Mouse (Mus musculus): ENCODE data around the gene Mybl2. TPM values are rescaled to one million over a fixed set of nuclear protein-coding genes. Genes with fewer than 3 reads are reported as not detected.
A peak's percentile ranks its signal among the peaks of the same experiment; 100 is the strongest.

The Mybl2 gene
- total and polyA plus RNA-seq, 3 experiments, result 60.8 to 145 TPM; not detected in 1

DNA sequence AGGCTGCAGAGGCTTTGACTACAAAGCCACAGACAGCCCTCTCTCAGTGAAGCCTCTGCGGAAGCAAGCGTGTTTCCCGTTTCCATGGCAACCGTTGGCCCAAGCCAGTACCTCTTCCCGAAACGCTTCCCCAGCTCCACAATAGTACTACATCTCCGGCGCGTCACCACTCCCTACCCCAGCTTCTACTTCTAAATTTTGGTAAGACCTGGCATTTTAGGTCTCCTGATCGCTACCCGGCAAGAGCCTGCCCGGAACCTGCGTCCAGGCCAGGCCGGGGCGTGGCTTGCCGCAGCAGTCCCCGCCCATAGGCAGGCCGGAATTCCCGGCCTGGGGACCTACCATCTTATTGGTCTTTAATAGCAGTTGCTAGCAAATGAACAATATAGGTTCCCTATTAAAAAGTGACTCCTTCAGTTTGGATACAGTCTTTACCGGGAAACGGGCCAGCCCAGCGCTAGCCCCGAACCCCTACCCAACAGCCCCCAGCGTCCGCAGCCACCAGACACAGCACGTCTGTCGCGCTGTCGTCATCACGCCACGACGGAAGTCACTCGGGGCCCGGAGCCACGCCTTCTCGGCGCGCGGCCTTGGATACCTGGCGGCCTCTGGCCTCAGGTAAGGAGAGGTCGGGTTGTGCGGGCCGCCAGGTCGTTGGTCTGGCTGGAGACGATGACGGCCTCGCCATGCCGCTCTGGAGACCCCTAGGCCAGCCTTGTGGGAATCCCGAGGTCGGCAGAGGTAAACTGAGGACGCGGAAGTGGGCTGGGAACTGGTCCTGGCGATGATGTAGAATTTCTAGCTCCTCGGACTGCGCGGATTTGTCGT is 37.4 kb upstream of the Mybl2 start, which contains the start of gene Ift52 (continued):
- TF ChIP-seq MAZ (IDR thresholded peaks at IDR 0.05; ENCODE audit: low read depth, low read length) (0 out of 2 replicates have a peak, but pooled peaks have one; percentile 33), SMC3 (IDR thresholded peaks at IDR 0.05; ENCODE audit: low read depth, low read length) (no peak), NRF1 (IDR thresholded peaks at IDR 0.05; ENCODE audit: insufficient read depth, low read depth, low read length, poor library complexity, severe bottlenecking) (no peak), MAX (IDR thresholded peaks at IDR 0.05; ENCODE audit: low read length) (peak; percentile 22; the same call in 1 of the 2 replicates), CTCF (IDR thresholded peaks at IDR 0.05 in 2 of 3, conservative IDR thresholded peaks at IDR 0.05 in 1 of 3; ENCODE audit: control insufficient read depth in 1 of 3, insufficient read depth in 1 of 3, low read depth in 2 of 3, low read length in 3 of 3, poor library complexity in 1 of 3, severe bottlenecking in 1 of 3) (no peak), ELF1 (IDR thresholded peaks at IDR 0.05; ENCODE audit: low read depth, low read length) (peak; percentile 92), SIN3A (IDR thresholded peaks at IDR 0.05; ENCODE audit: low read length) (peak; percentile 94), ZKSCAN1 (IDR thresholded peaks at IDR 0.05; ENCODE audit: low read depth, low read length) (no peak), GATA1 (IDR thresholded peaks at IDR 0.05; ENCODE audit: low read depth, low read length) (no peak), CHD2 (IDR thresholded peaks at IDR 0.05; ENCODE audit: low read length) (no peak), ZC3H11A (IDR thresholded peaks at IDR 0.05; ENCODE audit: low read depth, low read length) (no peak), EP300 (IDR thresholded peaks at IDR 0.05; ENCODE audit: low read depth in 1 of 2, low read length in 2 of 2) (no peak), POLR2AphosphoS2 (IDR thresholded peaks at IDR 0.05; ENCODE audit: low read length) (peak; percentile 78), MYB (IDR thresholded peaks at IDR 0.05; ENCODE audit: low read depth, low read length) (no peak)

DNA sequence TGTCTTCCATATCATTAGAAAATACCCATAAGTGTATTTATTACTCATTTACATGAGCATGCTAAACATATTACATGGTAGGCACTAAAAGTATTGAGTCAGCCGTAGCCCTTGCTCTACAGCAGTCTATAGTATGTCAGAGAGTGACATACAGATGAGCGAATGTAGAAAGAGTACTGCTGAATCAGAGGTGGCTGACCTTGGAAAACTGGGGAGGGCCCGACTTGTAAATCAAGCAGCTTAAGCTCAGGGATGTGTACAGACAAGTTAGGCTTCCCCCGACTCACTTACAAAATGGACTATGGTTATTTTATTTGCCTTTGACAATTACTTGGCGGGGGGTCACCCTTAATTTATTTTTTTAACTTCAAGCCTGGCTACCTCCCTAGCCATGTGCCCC is 23.2 kb upstream of the Mybl2 start:
- Histone ChIP-seq H3K36me3 (ENCODE audit: control insufficient read depth in 1 of 2, insufficient read depth in 2 of 2, low read length in 2 of 2) (peaks cover 0 to 7% of the 10 kb centered on the region in 2 experiments; a peak in 3 of 4 replicates), H3K4me3 (ENCODE audit: control insufficient read depth in 1 of 2, insufficient read depth in 1 of 2, low read depth in 2 of 2, low read length in 2 of 2) (no peak overlapping the region), H3K79me2 (ENCODE audit: control insufficient read depth, insufficient read depth, low read length, poor library complexity) (no peaks in the 10 kb centered on the region), H3K27ac (ENCODE audit: control insufficient read depth, low read depth, low read length) (no peak overlapping the region), H3K9ac (ENCODE audit: control insufficient read depth, low read depth, low read length, poor library complexity, severe bottlenecking) (no peak overlapping the region), H3K27me3 (ENCODE audit: control insufficient read depth in 1 of 2, insufficient read depth in 2 of 2, low read length in 2 of 2) (no peaks in the 10 kb centered on the region), H3K4me1 (ENCODE audit: control insufficient read depth in 1 of 2, insufficient read depth in 2 of 2, low read length in 2 of 2) (no peaks in the 10 kb centered on the region), H3K9me3 (replicated peaks; ENCODE audit: insufficient read depth, low read length) (no peaks in the 10 kb centered on the region)
- TF ChIP-seq GATA1 (IDR thresholded peaks at IDR 0.05; ENCODE audit: low read depth, low read length) (no peak), RCOR1 (IDR thresholded peaks at IDR 0.05; ENCODE audit: low read depth, low read length) (no peak), POLR2AphosphoS2 (IDR thresholded peaks at IDR 0.05; ENCODE audit: low read length) (no peak), POLR2AphosphoS5 (IDR thresholded peaks at IDR 0.05; ENCODE audit: borderline replicate concordance, low read depth, low read length) (no peak), MYB (IDR thresholded peaks at IDR 0.05; ENCODE audit: low read depth, low read length) (no peak), MYC (IDR thresholded peaks at IDR 0.05; ENCODE audit: low read depth, low read length) (no peak), ZNF384 (IDR thresholded peaks at IDR 0.05; ENCODE audit: low read depth, low read length) (no peak), HCFC1 (IDR thresholded peaks at IDR 0.05; ENCODE audit: low read depth, low read length) (no peak), MAZ (IDR thresholded peaks at IDR 0.05; ENCODE audit: low read depth, low read length) (no peak), EP300 (IDR thresholded peaks at IDR 0.05; ENCODE audit: low read depth in 1 of 2, low read length in 2 of 2) (no peak), ZC3H11A (IDR thresholded peaks at IDR 0.05; ENCODE audit: low read depth, low read length) (no peak), MXI1 (IDR thresholded peaks at IDR 0.05; ENCODE audit: low read depth, low read length) (no peak), NELFE (IDR thresholded peaks at IDR 0.05; ENCODE audit: low read depth, low read length) (no peak), UBTF (IDR thresholded peaks at IDR 0.05; ENCODE audit: borderline replicate concordance, insufficient read depth, low read depth, low read length) (no peak)
- no peak for DNase-seq (ENCODE audit: low read depth, low spot score)

Data from MEL (cell line).